Mouse (Mus musculus): Measurements from ENCODE around the gene 6030498E09Rik.

DNA sequence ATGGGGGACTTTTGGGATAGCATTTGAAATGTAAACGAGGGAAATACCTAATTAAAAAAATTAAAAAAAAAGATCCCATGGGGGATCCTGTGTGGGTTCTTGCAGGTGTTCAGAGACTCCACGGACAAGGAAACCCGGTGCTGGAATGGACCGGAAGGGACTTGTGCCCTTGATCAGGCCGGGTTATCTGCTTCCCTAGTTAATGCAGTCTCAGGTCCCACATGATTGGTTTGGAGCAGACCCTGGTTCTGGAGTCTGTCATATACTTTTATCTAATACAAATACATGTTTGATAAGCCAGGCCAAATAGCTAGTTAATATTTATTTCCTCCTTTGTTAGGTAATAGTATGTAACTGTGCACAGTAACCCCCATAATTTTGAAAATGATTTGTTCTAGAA is 223.8 kb downstream of the 6030498E09Rik start:
- TF ChIP-seq CTCF (IDR thresholded peaks at IDR 0.05; ENCODE audit: low read depth) (no peak), EP300 (IDR thresholded peaks at IDR 0.05; ENCODE audit: low read depth) (no peak)

All from heart, postnatal 0 days (tissue).